In genomic region chr16:50697722-50698121, GRCm38 (mm10) we compare ENCODE assay signal across 16 mouse cellular contexts.
"Had no signal": no experiment of that assay in that cellular context is flagged by ENCODE, and none has a peak within 500 bp of the region (broad histone marks: within the 10 kb centered on the region; RNA-seq: fewer than 3 reads in every experiment).

No protein-coding gene starts in this region.

- H3K4me1 ChIP-seq: neural tube, embryonic 13.5 days; neural tube, embryonic 15.5 days; stomach, embryonic 15.5 days had no signal

- H3K27ac ChIP-seq: neural tube, embryonic 13.5 days; neural tube, embryonic 15.5 days; stomach, embryonic 15.5 days; stomach, postnatal 0 days had no signal

- H3K4me2 ChIP-seq: neural tube, embryonic 13.5 days; neural tube, embryonic 15.5 days; stomach, embryonic 15.5 days had no signal

- DNase-seq: retina, postnatal 1 day; right cerebral cortex, adult 18-20 months; right cerebral cortex, postnatal 14 days; right cerebral cortex, postnatal 25 days; right cerebral cortex, postnatal 4 days; spleen, adult 18-20 months; thymus, adult 18-20 months; thymus, adult 2 months; thymus, postnatal 14 days; thymus, postnatal 25 days; thymus, postnatal 36 days; thymus, postnatal 4 days had no signal

- H3K27me3 ChIP-seq: neural tube, embryonic 13.5 days; neural tube, embryonic 15.5 days; stomach, embryonic 15.5 days had no signal

- H3K9ac ChIP-seq: neural tube, embryonic 13.5 days; neural tube, embryonic 15.5 days; stomach, embryonic 15.5 days had no signal

- H3K4me3 ChIP-seq: neural tube, embryonic 13.5 days; neural tube, embryonic 15.5 days; stomach, embryonic 15.5 days had no signal

- H3K9me3 ChIP-seq: neural tube, embryonic 13.5 days; neural tube, embryonic 15.5 days; stomach, embryonic 15.5 days had no signal

- H3K36me3 ChIP-seq: neural tube, embryonic 13.5 days; neural tube, embryonic 15.5 days; stomach, embryonic 15.5 days had no signal
